Comparison of ENCODE assay signal across 45 mouse cellular contexts in genomic region chr5:68043339-68043738, GRCm38 (mm10). TPM values are rescaled to one million over a fixed set of nuclear protein-coding genes. Genes with fewer than 3 reads are reported as not detected.
"Had no signal": no experiment of that assay in that cellular context is flagged by ENCODE, and none has a peak within 500 bp of the region (broad histone marks: within the 10 kb centered on the region; RNA-seq: fewer than 3 reads in every experiment).

No protein-coding gene starts in this region.

- H3K9me3 ChIP-seq: limb, embryonic 10.5 days; limb, embryonic 12.5 days; limb, embryonic 13.5 days; limb, embryonic 15.5 days; liver, embryonic 12.5 days; liver, embryonic 13.5 days; liver, embryonic 15.5 days; lung, embryonic 15.5 days; megakaryocyte, embryonic 14.5 days; midbrain, embryonic 10.5 days; midbrain, embryonic 12.5 days; midbrain, embryonic 13.5 days; midbrain, embryonic 15.5 days; neural tube, embryonic 12.5 days; neural tube, embryonic 13.5 days had no signal

- H3K4me2 ChIP-seq: limb, embryonic 12.5 days; limb, embryonic 13.5 days; limb, embryonic 15.5 days; liver, embryonic 11.5 days; liver, embryonic 12.5 days; liver, embryonic 13.5 days; liver, embryonic 15.5 days; lung, embryonic 14.5 days; lung, embryonic 15.5 days; midbrain, embryonic 11.5 days; midbrain, embryonic 12.5 days; midbrain, embryonic 13.5 days; midbrain, embryonic 15.5 days; neural tube, embryonic 12.5 days; neural tube, embryonic 13.5 days had no signal

- H3K27me3 ChIP-seq: limb, embryonic 12.5 days; limb, embryonic 13.5 days; limb, embryonic 15.5 days; liver, embryonic 12.5 days; liver, embryonic 13.5 days; liver, embryonic 15.5 days; lung, embryonic 15.5 days; megakaryocyte, embryonic 14.5 days; midbrain, embryonic 12.5 days; midbrain, embryonic 13.5 days; midbrain, embryonic 15.5 days; neural tube, embryonic 12.5 days; neural tube, embryonic 13.5 days had no signal

- ATAC-seq: liver, embryonic 12.5 days; liver, postnatal 0 days; lung, postnatal 0 days; midbrain, embryonic 13.5 days; midbrain, embryonic 15.5 days; midbrain, embryonic 16.5 days had no signal

- H3K4me3 ChIP-seq: limb, embryonic 10.5 days; limb, embryonic 12.5 days; limb, embryonic 13.5 days; limb, embryonic 15.5 days; liver, embryonic 12.5 days; liver, embryonic 13.5 days; liver, embryonic 15.5 days; lung, embryonic 15.5 days; megakaryocyte, embryonic 14.5 days; midbrain, embryonic 10.5 days; midbrain, embryonic 12.5 days; midbrain, embryonic 13.5 days; midbrain, embryonic 15.5 days; myocyte; neural tube, embryonic 12.5 days; neural tube, embryonic 13.5 days had no signal

- H3K4me1 ChIP-seq: limb, embryonic 10.5 days; limb, embryonic 12.5 days; limb, embryonic 13.5 days; limb, embryonic 15.5 days; liver, embryonic 12.5 days; liver, embryonic 13.5 days; liver, embryonic 15.5 days; lung, embryonic 15.5 days; midbrain, embryonic 12.5 days; midbrain, embryonic 13.5 days; midbrain, embryonic 15.5 days; neural tube, embryonic 12.5 days; neural tube, embryonic 13.5 days had no signal

- H3K9ac ChIP-seq: limb, embryonic 12.5 days; limb, embryonic 13.5 days; limb, embryonic 15.5 days; liver, embryonic 12.5 days; liver, embryonic 13.5 days; liver, embryonic 14.5 days; liver, embryonic 15.5 days; liver, postnatal 0 days; lung, embryonic 14.5 days; lung, embryonic 15.5 days; midbrain, embryonic 12.5 days; midbrain, embryonic 13.5 days; midbrain, embryonic 15.5 days; neural tube, embryonic 12.5 days; neural tube, embryonic 13.5 days had no signal

- DNase-seq: left cerebral cortex, postnatal 4 days; liver; liver, embryonic 13.5 days; liver, postnatal 0 days; lung, adult 18-20 months; lung, adult 2 months; lung, embryonic 14.5 days; lung, postnatal 10 days; lung, postnatal 14 days; lung, postnatal 4 days; midbrain, embryonic 14.5 days had no signal

- H3K27ac ChIP-seq: limb, embryonic 10.5 days; limb, embryonic 12.5 days; limb, embryonic 13.5 days; limb, embryonic 15.5 days; liver, embryonic 12.5 days; liver, embryonic 13.5 days; liver, embryonic 14.5 days; liver, embryonic 15.5 days; lung, embryonic 15.5 days; macrophage; midbrain, embryonic 10.5 days; midbrain, embryonic 12.5 days; midbrain, embryonic 13.5 days; midbrain, embryonic 15.5 days; neural tube, embryonic 12.5 days; neural tube, embryonic 13.5 days had no signal

- H3K36me3 ChIP-seq: limb, embryonic 10.5 days; limb, embryonic 12.5 days; limb, embryonic 13.5 days; limb, embryonic 15.5 days; liver, embryonic 12.5 days; liver, embryonic 13.5 days; liver, embryonic 15.5 days; lung, embryonic 15.5 days; midbrain, embryonic 10.5 days; midbrain, embryonic 12.5 days; midbrain, embryonic 13.5 days; midbrain, embryonic 15.5 days; neural tube, embryonic 12.5 days; neural tube, embryonic 13.5 days had no signal

RNA-seq across cellular contexts. Expression of gene Grxcr1, which starts 11.7 kb away (rescaled TPM):
- total RNA-seq: left cerebral cortex, adult 8-10 months; left cerebral cortex, postnatal 10 days; left cerebral cortex, postnatal 14 days; left cerebral cortex, postnatal 25 days; left cerebral cortex, postnatal 36 days; left cerebral cortex, postnatal 4 days; liver, adult 2 months; megakaryocyte-erythroid progenitor cell, adult 5-6 weeks; midbrain, postnatal 0 days; monocyte, adult 5-6 weeks had no signal
- polyA plus RNA-seq: limb, embryonic 10.5 days; limb, embryonic 11.5 days; limb, embryonic 12.5 days; limb, embryonic 13.5 days; limb, embryonic 14.5 days; limb, embryonic 15.5 days; liver, adult 2 months; liver, embryonic 11.5 days; liver, embryonic 12.5 days; liver, embryonic 13.5 days; liver, embryonic 14.5 days; liver, embryonic 15.5 days; liver, embryonic 16.5 days; liver, postnatal 0 days; lung, adult 2 months; lung, embryonic 14.5 days; lung, embryonic 15.5 days; lung, embryonic 16.5 days; lung, postnatal 0 days; macrophage; midbrain, embryonic 10.5 days; midbrain, embryonic 11.5 days; midbrain, embryonic 12.5 days; midbrain, embryonic 13.5 days; midbrain, embryonic 14.5 days; midbrain, embryonic 15.5 days; midbrain, embryonic 16.5 days; midbrain, postnatal 0 days; myocyte; neural tube, embryonic 13.5 days had no signal
